Mouse (Mus musculus) intestine, embryonic 15.5 days (tissue): ENCODE measurements around the gene Pds5b. TPM values are rescaled to one million over a fixed set of nuclear protein-coding genes. Genes with fewer than 3 reads are reported as not detected.

Experiments
- ATAC-seq: fragments of 200-750 bp; cut with Nextera tagmentation; 2 replicates; pipeline ENCODE4 v1.8.0; 2017; ENCODE audit warnings: moderate TSS enrichment, moderate library complexity
- H3K27ac ChIP-seq: fragments of 300-500 bp; sonication (generic); 2 replicates; pipeline ENCODE4 v1.5.1; 2015; ENCODE audit warnings: mild to moderate bottlenecking, inconsistent platforms
- H3K27me3 ChIP-seq: fragments of 300-500 bp; sonication (generic); replicated peaks from 2 replicates; pipeline ENCODE4 v1.6.1; 2015; ENCODE audit warnings: inconsistent platforms
- H3K36me3 ChIP-seq: fragments of 300-500 bp; sonication (generic); 2 replicates; pipeline ENCODE4 v1.6.1; 2015; ENCODE audit warnings: inconsistent platforms
- H3K4me1 ChIP-seq: fragments of 300-500 bp; sonication (generic); replicated peaks from 2 replicates; pipeline ENCODE4 v1.6.1; 2015; ENCODE audit warnings: inconsistent platforms
- H3K4me2 ChIP-seq: fragments of 300-500 bp; sonication (generic); replicated peaks from 2 replicates; pipeline ENCODE4 v1.6.1; 2015; ENCODE audit warnings: mild to moderate bottlenecking, inconsistent platforms
- H3K4me3 ChIP-seq: fragments of 300-500 bp; sonication (generic); replicated peaks from 2 replicates; pipeline ENCODE4 v1.5.1; 2015; ENCODE audit warnings: inconsistent platforms
- H3K9ac ChIP-seq: fragments of 300-500 bp; sonication (generic); 2 replicates; pipeline ENCODE4 v1.6.1; 2015; ENCODE audit warnings: inconsistent platforms
- H3K9me3 ChIP-seq: fragments of 300-500 bp; sonication (generic); 2 replicates; pipeline ENCODE4 v1.6.1; 2016; ENCODE audit warnings: inconsistent platforms
- whole genome bisulfite sequencing: fragments of 180-500 bp; shearing (Covaris S2); methylation state at CpG from one replicate; pipeline ENCODE4 v1.1.7; 2015; 5-methylcytosine and 5-hydroxymethylcytosine counted together
- polyA plus RNA-seq: library from polyadenylated mRNA; unstranded; fragments of >200 nt; fragmentation: Nextera tagmentation; extraction: Ambion mirVana; gene quantifications from 2 replicates; pipeline ENCODE4 v1.2.1, GENCODE M21; 2015

Gene Pds5b
- polyA plus RNA-seq, 1 experiment from 2014 or later: 25.3 TPM

DNA sequence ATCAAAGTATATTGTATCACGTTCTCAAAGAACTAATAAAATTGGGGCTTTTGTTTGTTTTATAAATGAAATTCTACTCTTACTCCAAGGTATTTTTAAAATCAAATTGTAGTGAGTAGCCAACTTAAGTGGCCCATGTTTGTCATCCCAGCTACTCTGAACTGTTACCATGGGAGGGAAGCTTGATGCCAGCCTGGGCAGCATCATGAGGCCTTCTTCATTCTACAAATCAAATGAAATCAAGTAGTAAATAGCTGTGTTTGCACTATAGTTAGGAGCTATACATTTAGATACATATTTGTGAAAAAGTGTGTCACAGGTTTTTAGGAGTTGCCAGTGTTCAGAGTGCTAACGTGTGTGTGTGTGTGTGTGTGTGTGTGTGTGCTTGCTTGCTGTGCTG is 126.5 kb downstream of the Pds5b start:
- Histone ChIP-seq H3K4me2 (no peak overlapping the region), H3K4me1 (no peaks in the 10 kb centered on the region), H3K36me3 (peaks cover 9% of the 10 kb centered on the region), H3K4me3 (no peak overlapping the region), H3K9me3 (no peaks in the 10 kb centered on the region), H3K9ac (no peak overlapping the region), H3K27ac (no peak overlapping the region), H3K27me3 (no peaks in the 10 kb centered on the region)
- ATAC-seq: no peak
- 91% methylated on average over 2 of the region's 2 CpGs for WGBS

DNA sequence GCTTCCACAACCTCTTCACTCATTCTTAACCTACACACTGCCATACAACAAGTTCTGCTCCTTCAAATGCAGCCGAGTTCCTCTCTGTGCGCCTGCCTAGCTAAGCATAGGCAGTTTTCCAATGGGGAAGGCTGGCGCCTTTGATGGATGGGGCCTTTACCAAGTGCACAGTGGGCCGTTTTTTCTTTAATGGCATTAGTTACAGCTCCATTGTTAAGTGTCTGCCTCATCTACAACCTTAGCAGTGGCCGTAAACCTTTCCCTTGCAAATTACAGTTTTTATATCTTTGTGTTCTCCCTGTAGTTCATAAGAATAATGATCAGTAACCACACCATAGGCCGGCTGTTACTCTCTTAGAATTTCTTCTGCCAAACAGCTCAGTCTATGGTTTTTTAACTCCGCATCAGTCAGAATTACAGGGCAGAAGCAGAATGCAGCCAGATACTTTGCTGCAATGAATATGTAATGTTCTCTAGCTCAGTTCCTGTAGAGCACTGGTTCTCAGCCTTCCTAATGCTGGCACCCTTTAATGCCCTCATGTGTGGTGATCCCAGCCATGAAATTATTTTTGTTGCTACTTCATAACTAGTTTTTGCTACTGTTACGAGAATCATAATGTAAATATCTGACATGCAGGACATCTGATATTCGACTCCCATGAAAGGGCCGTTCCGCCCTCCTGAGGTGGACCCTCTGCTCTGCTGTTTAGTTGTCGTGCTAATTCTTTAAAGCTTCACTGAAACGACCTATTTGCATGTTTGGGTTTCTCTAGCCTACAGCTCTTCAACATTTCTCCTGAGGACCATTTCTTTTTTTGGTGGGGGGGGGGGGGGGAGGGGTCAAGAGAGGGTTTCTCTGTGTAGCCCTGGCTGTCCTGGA is 140.8 kb downstream of the Pds5b start:
- H3K4me2 ChIP-seq: no peak overlapping the region
- no peaks in the 10 kb centered on the region for H3K27me3 ChIP-seq
- H3K4me1 ChIP-seq: no peaks in the 10 kb centered on the region
- no peaks in the 10 kb centered on the region for H3K36me3 ChIP-seq
- H3K27ac ChIP-seq: no peak overlapping the region
- H3K4me3 ChIP-seq: no peak overlapping the region
- no peaks in the 10 kb centered on the region for H3K9me3 ChIP-seq
- WGBS: 80% methylated on average over 13 of the region's 13 CpGs
- ATAC-seq: no peak
- no peak overlapping the region for H3K9ac ChIP-seq

DNA sequence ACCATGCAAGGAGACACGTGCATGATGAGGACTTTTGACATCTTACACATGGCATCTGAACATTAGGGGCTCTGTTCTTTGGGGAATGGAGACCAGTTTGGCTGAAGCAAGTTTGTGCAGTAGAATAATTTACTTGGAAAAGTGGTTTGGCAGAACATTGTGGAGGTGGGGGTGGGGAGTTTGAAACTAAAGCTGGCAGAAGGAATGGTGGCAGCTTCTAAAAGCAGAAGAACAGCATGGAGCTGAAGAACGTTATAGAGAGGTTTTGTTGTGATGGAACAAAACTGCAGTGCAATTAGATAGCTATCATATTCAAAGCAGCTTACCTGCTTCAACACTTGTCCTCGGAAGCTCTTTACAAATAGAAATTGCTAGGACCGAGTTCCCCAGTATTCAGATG is 141.9 kb downstream of the Pds5b start:
- ATAC-seq: no peak
- Histone ChIP-seq H3K4me1 (no peaks in the 10 kb centered on the region), H3K27me3 (no peaks in the 10 kb centered on the region), H3K27ac (no peak overlapping the region), H3K4me3 (no peak overlapping the region), H3K4me2 (no peak overlapping the region), H3K9ac (no peak overlapping the region), H3K9me3 (no peaks in the 10 kb centered on the region), H3K36me3 (no peaks in the 10 kb centered on the region)
- WGBS: 93% methylated on average over 4 of the region's 4 CpGs

DNA sequence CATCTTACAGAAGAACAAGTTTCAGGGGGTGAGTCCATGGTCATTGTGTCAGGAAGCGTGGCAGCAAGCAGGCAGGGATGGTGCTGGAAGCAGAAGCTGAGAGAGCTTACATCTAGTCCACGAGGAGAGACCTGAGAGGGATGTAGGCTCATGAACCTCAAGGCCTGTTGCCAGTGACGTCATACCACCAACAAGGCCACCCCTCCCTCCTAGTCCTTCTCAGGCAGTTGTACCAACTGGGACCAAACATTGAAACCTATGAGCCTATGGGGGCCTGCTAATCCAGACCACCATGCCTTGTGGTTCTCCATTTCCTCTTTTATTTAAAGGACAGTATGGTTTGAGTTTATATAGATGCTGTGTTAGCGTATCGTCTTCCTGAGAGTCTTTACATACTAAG is 143.2 kb downstream of the Pds5b start:
- WGBS: 92% methylated on average over 5 of the region's 5 CpGs
- H3K27me3 ChIP-seq: no peaks in the 10 kb centered on the region
- no peak overlapping the region for H3K4me3 ChIP-seq
- no peaks in the 10 kb centered on the region for H3K4me1 ChIP-seq
- no peak overlapping the region for H3K27ac ChIP-seq
- ATAC-seq: no peak
- no peaks in the 10 kb centered on the region for H3K36me3 ChIP-seq
- no peak overlapping the region for H3K9ac ChIP-seq
- no peaks in the 10 kb centered on the region for H3K9me3 ChIP-seq
- no peak overlapping the region for H3K4me2 ChIP-seq

DNA sequence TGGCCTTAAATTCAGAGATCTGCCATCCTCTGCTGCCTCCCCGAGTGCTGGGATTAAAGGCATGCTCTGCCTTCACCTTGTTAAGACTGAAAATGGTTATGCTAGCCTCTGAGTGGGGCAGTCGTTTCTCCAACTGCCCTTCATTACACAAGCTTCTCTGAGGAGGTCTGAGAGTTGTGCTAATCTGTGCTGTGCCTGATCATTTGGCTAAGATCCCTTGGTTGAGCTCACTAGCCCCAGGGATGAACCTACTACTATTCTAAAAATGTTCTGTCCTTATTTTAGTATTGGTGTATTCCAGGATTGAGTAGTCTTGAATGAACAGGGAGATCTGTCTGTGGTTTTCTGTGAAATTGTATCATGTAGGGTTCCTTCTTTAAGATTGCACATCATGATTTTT is 144.5 kb downstream of the Pds5b start:
- WGBS: 33% methylated on average over 2 of the region's 2 CpGs
- no peak for ATAC-seq
- no peaks in the 10 kb centered on the region for H3K4me1 ChIP-seq
- H3K4me2 ChIP-seq: no peak overlapping the region
- no peaks in the 10 kb centered on the region for H3K9me3 ChIP-seq
- no peak overlapping the region for H3K27ac ChIP-seq
- H3K36me3 ChIP-seq: no peaks in the 10 kb centered on the region
- no peak overlapping the region for H3K9ac ChIP-seq
- H3K4me3 ChIP-seq: no peak overlapping the region
- no peaks in the 10 kb centered on the region for H3K27me3 ChIP-seq

DNA sequence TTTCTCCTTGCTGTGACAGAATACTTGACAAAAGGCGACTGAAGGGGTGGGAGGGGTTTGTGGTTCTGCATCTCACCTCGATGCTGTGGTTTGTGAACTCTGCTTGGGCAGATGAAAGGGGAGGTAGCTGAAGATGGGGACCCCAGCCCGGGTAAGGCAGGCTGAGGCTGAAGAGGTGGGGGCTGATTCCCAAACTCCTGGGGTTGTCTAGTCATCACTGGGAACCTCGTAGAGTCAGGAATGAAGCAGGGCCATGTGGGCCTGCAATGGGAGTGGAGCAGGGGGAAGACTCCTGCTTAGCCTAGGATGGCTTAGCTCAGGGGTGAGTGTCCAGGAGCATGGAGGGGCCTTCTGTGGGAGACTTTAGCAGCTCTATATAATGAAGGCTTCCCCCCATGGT is 145.3 kb downstream of the Pds5b start:
- ATAC-seq: no peak
- WGBS: 82% methylated on average over 4 of the region's 4 CpGs

DNA sequence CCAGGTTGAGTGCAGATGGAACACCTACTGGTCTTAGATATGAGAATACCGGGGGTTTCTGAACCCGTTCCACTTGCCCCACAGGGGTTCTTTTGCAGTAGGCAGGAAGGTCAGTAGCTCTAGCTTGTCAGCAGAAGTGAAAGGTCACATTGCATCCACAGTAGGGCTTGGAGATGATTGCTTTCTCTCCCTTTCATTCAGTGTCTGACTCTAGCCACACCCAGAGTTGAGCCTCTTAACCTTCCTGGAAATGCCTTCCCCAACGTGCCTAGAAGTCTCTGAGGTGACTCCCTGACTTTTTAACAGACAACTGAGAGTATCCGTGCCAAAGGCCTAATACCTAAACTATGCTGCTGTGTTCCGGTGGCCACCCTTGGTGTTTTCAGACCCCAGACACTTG is 146.0 kb downstream of the Pds5b start:
- Histone ChIP-seq H3K27me3 (no peaks in the 10 kb centered on the region), H3K4me1 (no peaks in the 10 kb centered on the region), H3K27ac (no peak overlapping the region), H3K36me3 (no peaks in the 10 kb centered on the region), H3K4me3 (no peak overlapping the region), H3K9ac (no peak overlapping the region), H3K4me2 (no peak overlapping the region), H3K9me3 (no peaks in the 10 kb centered on the region)
- WGBS: 74% methylated on average over 5 of the region's 5 CpGs
- ATAC-seq: no peak

More for the DNA sequence above, 145.3 kb downstream of the Pds5b start:
- no peaks in the 10 kb centered on the region for H3K9me3 ChIP-seq
- no peaks in the 10 kb centered on the region for H3K36me3 ChIP-seq
- no peak overlapping the region for H3K4me3 ChIP-seq
- H3K27ac ChIP-seq: no peak overlapping the region
- no peak overlapping the region for H3K9ac ChIP-seq
- no peaks in the 10 kb centered on the region for H3K27me3 ChIP-seq
- H3K4me2 ChIP-seq: no peak overlapping the region
- no peaks in the 10 kb centered on the region for H3K4me1 ChIP-seq

DNA sequence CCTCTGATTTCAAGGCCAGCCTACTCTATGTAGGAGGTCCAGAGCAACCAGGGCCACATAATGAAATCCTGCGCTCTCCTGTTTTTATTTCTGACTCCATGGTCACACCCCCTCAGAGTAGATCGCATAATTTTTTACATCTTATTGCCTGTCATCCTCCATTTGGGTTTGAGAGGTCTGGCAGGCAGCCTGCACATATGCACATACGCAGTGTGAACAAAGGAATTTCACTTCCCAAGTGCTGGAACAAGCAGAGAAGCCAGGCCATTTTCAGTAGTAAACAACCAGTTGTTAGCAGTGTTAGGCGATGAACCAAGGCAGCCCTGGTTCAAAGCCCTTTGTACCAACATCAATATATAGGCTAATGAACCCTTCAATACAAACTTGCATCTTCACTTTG is 147.6 kb downstream of the Pds5b start:
- Histone ChIP-seq H3K27ac (no peak overlapping the region), H3K27me3 (no peaks in the 10 kb centered on the region), H3K9ac (no peak overlapping the region), H3K9me3 (no peaks in the 10 kb centered on the region), H3K4me3 (no peak overlapping the region), H3K36me3 (no peaks in the 10 kb centered on the region), H3K4me1 (no peaks in the 10 kb centered on the region), H3K4me2 (no peak overlapping the region)
- WGBS: 68% methylated on average over 4 of the region's 4 CpGs
- ATAC-seq: no peak

DNA sequence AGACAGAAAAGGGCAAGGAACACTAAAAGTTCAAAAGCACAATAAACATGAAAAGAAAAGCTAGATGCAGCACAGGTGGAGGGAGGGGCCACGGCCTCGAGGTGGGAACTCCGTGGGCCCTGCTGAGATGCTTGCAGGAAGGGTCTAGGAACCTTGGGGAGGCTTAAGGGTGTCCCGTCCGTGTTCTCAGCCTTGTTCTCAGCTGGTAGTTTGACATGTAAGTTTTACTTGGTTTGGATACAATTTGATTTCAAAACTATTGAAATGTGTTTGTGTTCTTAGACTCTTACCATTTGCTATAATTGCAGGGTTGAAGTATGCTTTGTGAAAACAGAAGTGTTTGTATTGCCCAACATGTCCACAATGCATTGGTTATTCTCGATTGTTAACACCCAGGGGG is 149.2 kb downstream of the Pds5b start:
- Histone ChIP-seq H3K4me2 (no peak overlapping the region), H3K4me3 (no peak overlapping the region), H3K27ac (no peak overlapping the region), H3K36me3 (no peaks in the 10 kb centered on the region), H3K27me3 (no peaks in the 10 kb centered on the region), H3K9ac (no peak overlapping the region), H3K4me1 (no peaks in the 10 kb centered on the region), H3K9me3 (no peaks in the 10 kb centered on the region)
- ATAC-seq: no peak
- WGBS: 88% methylated on average over 6 of the region's 6 CpGs

DNA sequence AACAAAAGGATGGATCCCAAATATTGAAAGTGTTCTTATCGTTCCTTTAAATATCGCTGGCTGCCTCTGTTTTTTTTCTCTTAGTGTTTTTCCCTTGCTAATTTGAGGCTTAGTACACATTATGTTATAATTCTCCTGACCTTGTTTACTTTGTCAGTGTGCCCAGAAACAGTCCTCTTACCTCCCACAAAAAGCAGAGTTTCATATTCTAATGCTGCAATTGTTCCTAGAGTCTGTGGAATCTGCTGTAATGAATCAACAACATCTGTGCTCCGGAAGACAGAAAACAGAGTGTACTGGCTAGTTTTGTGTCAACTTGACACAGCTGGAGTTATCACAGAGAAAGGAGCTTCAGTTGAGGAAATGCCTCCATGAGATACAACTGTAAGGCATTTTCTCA is 149.8 kb downstream of the Pds5b start:
- Histone ChIP-seq H3K27ac (no peak overlapping the region), H3K36me3 (no peaks in the 10 kb centered on the region), H3K4me2 (no peak overlapping the region), H3K4me1 (no peaks in the 10 kb centered on the region), H3K27me3 (no peaks in the 10 kb centered on the region), H3K9ac (no peak overlapping the region), H3K9me3 (no peaks in the 10 kb centered on the region), H3K4me3 (no peak overlapping the region)
- ATAC-seq: no peak
- WGBS: 75% methylated on average over 3 of the region's 3 CpGs

DNA sequence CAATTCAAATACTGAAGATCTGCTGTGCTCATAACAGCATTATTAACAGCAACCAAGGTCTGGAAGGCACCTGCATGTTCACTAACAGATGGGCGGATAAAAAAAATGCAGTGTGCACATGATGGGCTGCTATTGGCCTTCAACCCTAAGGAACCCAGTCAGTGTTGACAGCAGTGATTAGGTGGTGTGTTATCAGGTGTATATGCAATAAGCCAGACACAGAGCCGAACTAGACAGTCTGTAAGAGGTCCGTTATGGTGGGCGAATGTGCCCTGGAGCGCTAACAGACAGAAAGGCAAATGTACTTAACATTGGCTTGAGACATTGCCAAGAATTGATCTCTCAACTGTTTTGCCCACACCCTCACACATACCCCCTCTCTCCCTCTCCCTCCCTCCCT is 156.0 kb downstream of the Pds5b start:
- no peak overlapping the region for H3K4me2 ChIP-seq
- no peaks in the 10 kb centered on the region for H3K4me1 ChIP-seq
- no peak for ATAC-seq
- 85% methylated on average over 5 of the region's 5 CpGs for WGBS
- no peaks in the 10 kb centered on the region for H3K36me3 ChIP-seq
- no peak overlapping the region for H3K27ac ChIP-seq
- no peak overlapping the region for H3K4me3 ChIP-seq
- no peaks in the 10 kb centered on the region for H3K27me3 ChIP-seq
- H3K9ac ChIP-seq: no peak overlapping the region
- no peaks in the 10 kb centered on the region for H3K9me3 ChIP-seq

DNA sequence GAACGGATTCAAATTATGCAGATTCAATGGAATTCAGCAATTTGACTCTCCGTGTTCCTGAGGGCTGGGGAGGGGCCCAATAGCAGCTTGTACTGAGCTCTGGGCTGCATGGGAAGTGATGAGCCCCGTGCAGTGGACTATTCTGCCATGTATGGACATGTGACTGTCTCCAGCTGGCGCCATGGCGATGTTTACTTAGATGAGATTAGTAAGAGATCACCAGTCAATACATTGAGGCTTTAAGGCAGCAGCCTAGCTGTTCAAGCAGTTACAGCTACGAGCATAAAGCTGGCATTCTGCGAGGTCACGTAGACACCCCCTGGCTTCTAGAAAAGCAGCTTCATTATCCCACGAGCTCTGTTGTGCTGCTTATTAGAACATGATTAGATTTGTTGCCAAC is 157.2 kb downstream of the Pds5b start:
- H3K4me1 ChIP-seq: no peaks in the 10 kb centered on the region
- H3K9ac ChIP-seq: no peak overlapping the region
- no peaks in the 10 kb centered on the region for H3K36me3 ChIP-seq
- no peak overlapping the region for H3K27ac ChIP-seq
- H3K4me2 ChIP-seq: no peak overlapping the region
- no peaks in the 10 kb centered on the region for H3K27me3 ChIP-seq
- no peak overlapping the region for H3K4me3 ChIP-seq
- H3K9me3 ChIP-seq: no peaks in the 10 kb centered on the region
- WGBS: 46% methylated on average over 9 of the region's 9 CpGs
- ATAC-seq: no peak

DNA sequence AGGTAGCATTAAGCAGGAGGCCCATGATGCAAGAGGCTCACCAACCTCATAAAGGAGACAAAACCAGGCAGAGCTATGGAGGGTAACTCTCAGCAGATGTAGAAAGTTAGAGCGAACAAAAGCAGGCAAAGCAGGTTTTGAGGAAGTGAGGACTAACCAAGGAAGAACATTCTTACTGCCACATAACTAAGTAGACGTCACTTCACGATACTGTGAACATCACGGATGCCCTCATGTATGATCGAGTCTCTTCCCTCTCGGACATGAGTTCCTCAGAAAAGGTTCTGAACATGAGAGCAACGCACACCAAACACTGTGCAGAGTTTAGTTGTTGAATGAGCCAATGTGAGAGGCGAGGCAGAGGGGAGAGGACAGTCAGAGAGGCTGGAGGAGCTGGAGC is 163.2 kb downstream of the Pds5b start:
- Histone ChIP-seq H3K36me3 (no peaks in the 10 kb centered on the region), H3K9ac (no peak overlapping the region), H3K4me1 (peaks cover 14% of the 10 kb centered on the region), H3K9me3 (no peaks in the 10 kb centered on the region), H3K4me2 (no peak overlapping the region), H3K4me3 (no peak overlapping the region), H3K27me3 (no peaks in the 10 kb centered on the region), H3K27ac (no peak overlapping the region)
- ATAC-seq: no peak
- WGBS: 91% methylated on average over 8 of the region's 8 CpGs
